Mouse (Mus musculus): ENCODE data around the gene Atp6v0b.

The Atp6v0b gene

GRCm38 (mm10) chr4:117871787-117872186, 15.3 kb downstream of the Atp6v0b start:
- DNase-seq (ENCODE audit: low spot score) = no peak

- no peak for DNase-seq (ENCODE audit: low spot score)
Observed at GRCm38 (mm10) chr4:117870437-117870836, 16.7 kb downstream of the Atp6v0b start.

GRCm38 (mm10) chr4:117869317-117869716, 17.8 kb downstream of the Atp6v0b start:
- DNase-seq (ENCODE audit: low spot score) = no peak

GRCm38 (mm10) chr4:117867823-117868222, 19.3 kb downstream of the Atp6v0b start:
- DNase-seq (ENCODE audit: low spot score) = no peak

GRCm38 (mm10) chr4:117867000-117867399, 20.1 kb downstream of the Atp6v0b start:
- DNase-seq (ENCODE audit: low spot score) = no peak

- peak; percentile 83 for DNase-seq (ENCODE audit: low spot score)
Observed at GRCm38 (mm10) chr4:117866083-117866482, 21.1 kb downstream of the Atp6v0b start.

GRCm38 (mm10) chr4:117862823-117863222, 24.3 kb downstream of the Atp6v0b start:
- peak; percentile 39 for DNase-seq (ENCODE audit: low spot score)

GRCm38 (mm10) chr4:117860570-117860969, 26.6 kb downstream of the Atp6v0b start:
- no peak for DNase-seq (ENCODE audit: low spot score)

- peak; percentile 16 for DNase-seq (ENCODE audit: low spot score)
Observed at GRCm38 (mm10) chr4:117858794-117859193, 28.3 kb downstream of the Atp6v0b start.

- peak; percentile 63 for DNase-seq (ENCODE audit: low spot score)
Observed at GRCm38 (mm10) chr4:117855146-117855545, 32.0 kb downstream of the Atp6v0b start.

- no peak for DNase-seq (ENCODE audit: low spot score)
Observed at GRCm38 (mm10) chr4:117852152-117852868, 34.8 kb downstream of the Atp6v0b start.

- DNase-seq (ENCODE audit: low spot score) = no peak
Observed at GRCm38 (mm10) chr4:117850871-117851270, 36.3 kb downstream of the Atp6v0b start.

GRCm38 (mm10) chr4:117850176-117850575, 37.0 kb downstream of the Atp6v0b start:
- no peak for DNase-seq (ENCODE audit: low spot score)

- DNase-seq (ENCODE audit: low spot score) = no peak
Observed at GRCm38 (mm10) chr4:117849506-117849905, 37.6 kb downstream of the Atp6v0b start.

- DNase-seq (ENCODE audit: low spot score) = no peak
Observed at GRCm38 (mm10) chr4:117849063-117849462, 38.1 kb downstream of the Atp6v0b start.

GRCm38 (mm10) chr4:117847011-117847410, 40.1 kb downstream of the Atp6v0b start:
- DNase-seq (ENCODE audit: low spot score) = peak; percentile 50

GRCm38 (mm10) chr4:117846261-117846660, 40.9 kb downstream of the Atp6v0b start:
- DNase-seq (ENCODE audit: low spot score) = no peak

- no peak for DNase-seq (ENCODE audit: low spot score)
Observed at GRCm38 (mm10) chr4:117845316-117845715, 41.8 kb downstream of the Atp6v0b start.

- no peak for DNase-seq (ENCODE audit: low spot score)
Observed at GRCm38 (mm10) chr4:117844467-117844866, 42.7 kb downstream of the Atp6v0b start.

GRCm38 (mm10) chr4:117843101-117843500, 44.0 kb downstream of the Atp6v0b start:
- no peak for DNase-seq (ENCODE audit: low spot score)

- no peak for DNase-seq (ENCODE audit: low spot score)
Observed at GRCm38 (mm10) chr4:117841566-117841965, 45.6 kb downstream of the Atp6v0b start.

GRCm38 (mm10) chr4:117840821-117841220, 46.3 kb downstream of the Atp6v0b start:
- no peak for DNase-seq (ENCODE audit: low spot score)

- no peak for DNase-seq (ENCODE audit: low spot score)
Observed at GRCm38 (mm10) chr4:117839366-117839765, 47.8 kb downstream of the Atp6v0b start.

GRCm38 (mm10) chr4:117837271-117837670, 49.9 kb downstream of the Atp6v0b start:
- no peak for DNase-seq (ENCODE audit: low spot score)
